Mouse (Mus musculus): ENCODE data around the gene Vmn2r109. TPM values are rescaled to one million over a fixed set of nuclear protein-coding genes. Genes with fewer than 3 reads are reported as not detected.
"Not testable (repeated sequence)": the region's sequence is repeated elsewhere in the genome, so short reads cannot be mapped to it uniquely, and the experiment has no call there.

Gene Vmn2r109
- not detected in 2 replicates for polyA plus RNA-seq (2016; fragmentation: Nextera tagmentation; extraction: Ambion mirVana)

DNA sequence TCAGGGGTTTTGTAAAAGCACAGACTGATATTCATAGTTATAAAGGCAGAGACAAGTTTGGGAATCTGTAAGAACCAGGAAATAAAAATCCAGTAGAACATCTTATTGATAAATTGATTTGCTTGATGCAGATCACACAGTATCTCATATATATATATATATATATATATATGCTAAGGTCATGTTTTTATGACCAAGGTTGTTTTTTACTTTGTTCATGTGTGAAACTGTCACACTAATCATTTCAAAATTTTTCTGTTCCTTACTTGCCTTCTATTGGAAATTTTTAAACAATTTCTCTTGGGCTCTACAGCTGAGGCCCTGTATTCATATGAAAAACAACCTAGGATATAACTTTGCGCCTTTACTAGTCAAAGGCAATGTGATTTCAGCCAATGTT, at the start of gene Vmn2r109:
TSS of gene Vmn2r109 (minus strand) at position 101 of the 400 bp plus-strand sequence.
- Histone ChIP-seq H3K4me1 (no peaks in the 10 kb centered on the region), H3K9ac (replicated peaks) (no peak within 1 kb of the TSS), H3K36me3 (no peaks in the 10 kb centered on the region), H3K4me3 (no peak within 1 kb of the TSS), H3K9me3 (no peaks in the 10 kb centered on the region), H3K27me3 (no peaks in the 10 kb centered on the region), H3K27ac (replicated peaks) (no peak within 1 kb of the TSS), H3K4me2 (replicated peaks) (no peak within 1 kb of the TSS)
- no peak for ATAC-seq (ENCODE audit: low FRiP score, low read depth)
- WGBS = 86% methylated on average over 1 of the region's 1 CpGs

DNA sequence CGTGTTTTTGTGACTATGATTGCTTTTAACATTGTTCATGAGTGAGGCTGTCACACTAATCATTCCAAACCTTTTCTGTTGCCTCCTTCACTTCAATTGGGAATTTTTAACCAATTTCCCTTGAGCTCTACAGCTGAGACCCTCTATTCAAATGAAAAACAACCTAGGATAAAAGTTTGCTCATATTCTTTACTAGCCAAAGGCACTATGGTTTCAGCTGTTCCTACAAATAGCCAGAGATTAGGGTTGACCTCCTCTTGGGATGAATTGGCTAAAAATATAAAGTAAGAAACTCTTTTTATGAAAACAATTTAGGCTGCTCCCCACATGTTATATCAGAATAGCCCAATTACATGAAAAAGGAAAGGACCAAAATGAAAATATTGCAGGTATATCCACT, 31.8 kb upstream of the Vmn2r109 start, which contains the start of gene Vmn2r110:
TSS of gene Vmn2r110 (minus strand) at position 101 of the 400 bp plus-strand sequence.
- ATAC-seq (ENCODE audit: low FRiP score, low read depth) = no peak
- H3K36me3 ChIP-seq = no peaks in the 10 kb centered on the region
- 40% methylated on average over 1 of the region's 1 CpGs for WGBS

DNA sequence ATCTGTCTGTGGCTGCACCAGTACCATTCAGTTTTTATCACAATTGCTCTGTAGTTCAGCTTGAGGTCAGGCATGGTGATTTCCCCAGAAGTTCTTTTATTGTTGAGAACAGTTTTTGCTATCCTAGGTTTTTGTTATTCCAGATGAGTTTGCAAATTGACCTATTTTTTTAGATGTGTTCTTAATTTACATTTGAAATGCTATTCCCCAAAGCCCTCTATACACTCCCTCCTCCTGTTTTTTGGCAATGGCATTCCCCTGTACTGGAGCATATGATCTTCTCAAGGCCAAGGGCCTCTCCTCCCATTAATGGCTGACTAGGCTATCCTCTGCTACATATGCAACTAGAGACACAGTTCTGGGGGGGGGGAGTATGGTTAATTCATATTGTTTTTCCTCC, 56.3 kb downstream of the Vmn2r109 start:
- H3K9ac ChIP-seq (replicated peaks); H3K27ac ChIP-seq (replicated peaks); H3K36me3 ChIP-seq; ATAC-seq (ENCODE audit: low FRiP score, low read depth); H3K27me3 ChIP-seq; H3K4me3 ChIP-seq; H3K4me1 ChIP-seq; H3K4me2 ChIP-seq (replicated peaks): not testable (repeated sequence)
- peaks cover 16% of the 10 kb centered on the region; the same call in 1 of the 2 replicates for H3K9me3 ChIP-seq

More for the DNA sequence above, 31.8 kb upstream of the Vmn2r109 start, which contains the start of gene Vmn2r110:
- Histone ChIP-seq H3K27me3 (no peaks in the 10 kb centered on the region), H3K4me3 (no peak within 1 kb of the TSS), H3K27ac (replicated peaks) (no peak within 1 kb of the TSS), H3K9ac (replicated peaks) (no peak within 1 kb of the TSS), H3K4me2 (replicated peaks) (no peak within 1 kb of the TSS), H3K4me1 (no peaks in the 10 kb centered on the region), H3K9me3 (peaks cover 6% of the 10 kb centered on the region)

DNA sequence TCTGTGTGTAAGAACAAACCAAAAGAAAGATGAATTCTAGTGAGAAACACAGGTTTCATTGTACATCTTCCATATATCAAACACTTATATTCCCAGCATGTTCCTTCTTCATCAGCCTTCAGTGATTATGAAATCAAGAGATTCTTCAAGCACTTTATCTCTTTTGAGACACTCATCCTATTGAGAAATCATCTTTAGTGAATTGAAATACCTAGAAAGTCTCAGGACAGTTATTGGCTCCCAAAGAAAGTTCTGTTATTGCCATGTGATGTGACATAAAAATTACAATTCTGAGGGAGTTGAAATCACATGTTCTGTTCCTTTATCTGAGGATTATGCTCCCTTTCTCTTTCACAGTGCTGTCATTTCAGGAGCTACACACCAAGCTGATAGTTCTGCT, 66.7 kb downstream of the Vmn2r109 start, which contains the start of gene Vmn1r225:
TSS of gene Vmn1r225 (plus strand) at position 301 of the 400 bp plus-strand sequence.
- H3K4me1 ChIP-seq = no peaks in the 10 kb centered on the region
- H3K36me3 ChIP-seq = no peaks in the 10 kb centered on the region
- H3K4me3 ChIP-seq = no peak within 1 kb of the TSS
- no peak within 1 kb of the TSS for H3K9ac ChIP-seq (replicated peaks)
- no peaks in the 10 kb centered on the region for H3K27me3 ChIP-seq
- no peak within 1 kb of the TSS for H3K4me2 ChIP-seq (replicated peaks)
- no peak for ATAC-seq (ENCODE audit: low FRiP score, low read depth)
- no peak within 1 kb of the TSS for H3K27ac ChIP-seq (replicated peaks)
- H3K9me3 ChIP-seq = peaks cover 6% of the 10 kb centered on the region; the same call in 1 of the 2 replicates

Other genes with a start within 250 kb of the Vmn2r109 start
- not detected in 2 replicates for gene Vmn2r107, start 219.5 kb downstream of the Vmn2r109 start, polyA plus RNA-seq (2016; fragmentation: Nextera tagmentation; extraction: Ambion mirVana)
- gene Vmn1r224, start 150.6 kb downstream of the Vmn2r109 start, polyA plus RNA-seq (2016; fragmentation: Nextera tagmentation; extraction: Ambion mirVana) = not detected in 2 replicates
- gene Vmn2r108, start 83.4 kb downstream of the Vmn2r109 start, polyA plus RNA-seq (2016; fragmentation: Nextera tagmentation; extraction: Ambion mirVana) = not detected in 2 replicates
- gene Vmn1r225, start 66.6 kb downstream of the Vmn2r109 start, polyA plus RNA-seq (2016; fragmentation: Nextera tagmentation; extraction: Ambion mirVana) = not detected in 2 replicates
- gene Vmn2r110, start 31.7 kb upstream of the Vmn2r109 start, polyA plus RNA-seq (2016; fragmentation: Nextera tagmentation; extraction: Ambion mirVana) = 0.05 TPM in 2 replicates
- gene Fpr-rs3, start 60.1 kb upstream of the Vmn2r109 start, polyA plus RNA-seq (2016; fragmentation: Nextera tagmentation; extraction: Ambion mirVana) = not detected in 2 replicates
- gene Vmn1r226, start 118.1 kb upstream of the Vmn2r109 start, polyA plus RNA-seq (2016; fragmentation: Nextera tagmentation; extraction: Ambion mirVana) = not detected in 2 replicates
- not detected in 2 replicates for gene Vmn1r227, start 165.1 kb upstream of the Vmn2r109 start, polyA plus RNA-seq (2016; fragmentation: Nextera tagmentation; extraction: Ambion mirVana)
- gene Vmn1r228, start 221.4 kb upstream of the Vmn2r109 start, polyA plus RNA-seq (2016; fragmentation: Nextera tagmentation; extraction: Ambion mirVana) = not detected in 2 replicates
- 0.01 TPM in 1 of 2 replicates, not detected in the other for gene Vmn1r229, start 246.8 kb upstream of the Vmn2r109 start, polyA plus RNA-seq (2016; fragmentation: Nextera tagmentation; extraction: Ambion mirVana)